Mouse (Mus musculus): Measurements from ENCODE around the gene Trim12a.
"Not testable (repeated sequence)": the region's sequence is repeated elsewhere in the genome, so short reads cannot be mapped to it uniquely, and the experiment has no call there.

DNA sequence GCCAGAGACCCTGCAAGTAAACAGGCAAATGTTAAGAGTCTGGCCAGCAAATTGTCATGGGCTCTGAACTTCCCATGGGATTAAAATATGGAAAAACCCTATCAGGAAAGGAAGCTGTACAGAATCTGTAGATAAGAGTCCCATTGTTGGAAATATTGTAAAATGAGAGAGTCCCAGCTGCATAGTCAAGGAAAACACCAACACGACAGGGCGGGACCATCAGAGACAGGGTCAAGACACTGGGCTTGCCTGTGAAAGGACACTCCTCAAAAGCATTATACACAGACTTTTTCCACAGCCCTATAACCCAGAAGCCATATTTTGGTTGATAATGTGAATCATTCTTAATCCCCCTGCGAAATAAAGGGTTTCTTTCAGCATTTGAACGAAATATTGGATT is 25.5 kb upstream of the Trim12a start:
- TF ChIP-seq POLR2A (IDR thresholded peaks at IDR 0.05; ENCODE audit: borderline replicate concordance, low read depth, low read length); CTCF (IDR thresholded peaks at IDR 0.05; ENCODE audit: low read depth, low read length): not testable (repeated sequence)
